Mouse (Mus musculus) liver, postnatal 0 days (tissue): ENCODE measurements around the gene Dtx3. TPM values are rescaled to one million over a fixed set of nuclear protein-coding genes. Genes with fewer than 3 reads are reported as not detected.
A peak's percentile ranks its signal among the peaks of the same experiment; 100 is the strongest.

Experiments used
- ATAC-seq: fragments of 200-750 bp; cut with Nextera tagmentation; 2 replicates; pipeline ENCODE4 v1.8.0; 2017; ENCODE audit warnings: mild to moderate bottlenecking, moderate library complexity
- DNase-seq: peaks from one replicate; pipeline ENCODE4 v3.0.0-alpha.2; 2016
- H3K27ac ChIP-seq: fragments of 300-500 bp; sonication (generic); 2 replicates; pipeline ENCODE4 v1.5.1; 2014; ENCODE audit warnings: antibody characterized with exemption, moderate library complexity, mild to moderate bottlenecking, low read depth
- H3K27me3 ChIP-seq: fragments of 300-500 bp; sonication (generic); 2 replicates; pipeline ENCODE4 v1.6.1; 2014; ENCODE audit warnings: low read length, control low read depth, mixed read lengths; ENCODE audit not compliant: insufficient read depth
- H3K36me3 ChIP-seq: fragments of 300-500 bp; sonication (generic); replicated peaks from 2 replicates; pipeline ENCODE4 v1.6.1; 2014; ENCODE audit warnings: mild to moderate bottlenecking, control low read depth, low read length, moderate library complexity, mixed read lengths; ENCODE audit not compliant: insufficient read depth
- H3K4me1 ChIP-seq: fragments of 300-500 bp; sonication (generic); 2 replicates; pipeline ENCODE4 v1.6.1; 2014; ENCODE audit warnings: antibody characterized with exemption, mild to moderate bottlenecking, control low read depth; ENCODE audit not compliant: insufficient read depth
- H3K4me2 ChIP-seq: fragments of 300-500 bp; sonication (generic); 2 replicates; pipeline ENCODE4 v1.6.1; 2014; ENCODE audit warnings: low read depth, mild to moderate bottlenecking, low read length, moderate library complexity, mixed read lengths
- H3K4me3 ChIP-seq: fragments of 300-500 bp; sonication (generic); 2 replicates; pipeline ENCODE4 v1.5.1; 2014; ENCODE audit warnings: low read depth, low read length
- H3K9ac ChIP-seq: fragments of 300-500 bp; sonication (generic); replicated peaks from 2 replicates; pipeline ENCODE4 v1.6.1; 2014; ENCODE audit warnings: mild to moderate bottlenecking, moderate library complexity
- H3K9me3 ChIP-seq: fragments of 300-500 bp; sonication (generic); 2 replicates; pipeline ENCODE4 v1.6.1; 2016; ENCODE audit warnings: mild to moderate bottlenecking, control low read depth, low read length, mixed read lengths
- CTCF ChIP-seq: sonication (generic); IDR thresholded peaks from 2 replicates; pipeline ENCODE4 v1.5.1; 2016; ENCODE audit warnings: antibody characterized with exemption, low read depth
- EP300 ChIP-seq: IDR thresholded peaks from 2 replicates; pipeline ENCODE4 v1.6.1; 2016; ENCODE audit warnings: antibody characterized with exemption, low read depth, mild to moderate bottlenecking
- WGBS: fragments of 180-500 bp; shearing (Covaris S2); extraction: QIAGEN DNeasy Blood & Tissue Kit; methylation state at CpG from one replicate; pipeline ENCODE4 v1.1.7; 2014; ENCODE audit not compliant: insufficient replicate concordance; 5-methylcytosine and 5-hydroxymethylcytosine counted together
- polyA plus RNA-seq: library from polyadenylated mRNA; unstranded; fragments of >200 nt; fragmentation: Nextera tagmentation; extraction: Ambion mirVana; gene quantifications from 2 replicates; pipeline ENCODE4 v1.2.1, GENCODE M21; 2015

Gene Dtx3
- polyA plus RNA-seq, 1 experiment from 2014 or later: 8.9 TPM

- H3K36me3 ChIP-seq: peaks cover 12% of the 10 kb centered on the region
- H3K27me3 ChIP-seq: 0 out of 2 replicates have a peak, but pooled peaks cover 3% of the 10 kb centered on the region
- DNase-seq: no peak
- H3K4me1 ChIP-seq: peaks cover 32% of the 10 kb centered on the region
- ATAC-seq: no peak
- 30% methylated on average over 15 of the region's 15 CpGs for whole genome bisulfite sequencing
- peak overlapping the region; percentile 95 for H3K27ac ChIP-seq
- peak overlapping the region; percentile 80 for H3K4me2 ChIP-seq
- H3K4me3 ChIP-seq: peak overlapping the region; percentile 66
- no peaks in the 10 kb centered on the region for H3K9me3 ChIP-seq
- H3K9ac ChIP-seq: peak overlapping the region; percentile 92; the same call in 1 of the 2 replicates
- TF ChIP-seq EP300: no peak
- no peak for TF ChIP-seq CTCF
Observed at GRCm38 (mm10) chr10:127166771-127167613, 28.5 kb downstream of the Dtx3 start.

GRCm38 (mm10) chr10:127166404-127166715 lies 29.2 kb downstream of the Dtx3 start:
- H3K27ac ChIP-seq: peak overlapping the region; percentile 95
- H3K4me1 ChIP-seq: peaks cover 32% of the 10 kb centered on the region
- H3K9me3 ChIP-seq: no peaks in the 10 kb centered on the region
- DNase-seq (no peak), ATAC-seq (no peak)
- peaks cover 8% of the 10 kb centered on the region for H3K36me3 ChIP-seq
- peak overlapping the region; percentile 80 for H3K4me2 ChIP-seq
- no peak for TF ChIP-seq EP300
- TF ChIP-seq CTCF: no peak
- WGBS: 12% methylated on average over 11 of the region's 11 CpGs
- peak overlapping the region; percentile 92 for H3K9ac ChIP-seq
- peak overlapping the region; percentile 66 for H3K4me3 ChIP-seq
- H3K27me3 ChIP-seq: 0 out of 2 replicates have a peak, but pooled peaks cover 3% of the 10 kb centered on the region

- peaks cover 29% of the 10 kb centered on the region for H3K4me1 ChIP-seq
- H3K27me3 ChIP-seq: 0 out of 2 replicates have a peak, but pooled peaks cover 3% of the 10 kb centered on the region
- H3K4me3 ChIP-seq: peak overlapping the region; percentile 66
- ATAC-seq (peak; percentile 51), DNase-seq (peak; percentile 67)
- peak overlapping the region; percentile 80 for H3K4me2 ChIP-seq
- WGBS: 1% methylated on average over 51 of the region's 56 CpGs
- H3K36me3 ChIP-seq: peaks cover 8% of the 10 kb centered on the region
- no peaks in the 10 kb centered on the region for H3K9me3 ChIP-seq
- peak overlapping the region; percentile 92 for H3K9ac ChIP-seq
- H3K27ac ChIP-seq: peak overlapping the region; percentile 95
- no peak for TF ChIP-seq CTCF
- no peak for TF ChIP-seq EP300
Observed at GRCm38 (mm10) chr10:127165654-127166403, 29.7 kb downstream of the Dtx3 start.

- Histone ChIP-seq H3K27ac (peak overlapping the region; percentile 95), H3K9me3 (no peaks in the 10 kb centered on the region), H3K27me3 (0 out of 2 replicates have a peak, but pooled peaks cover 3% of the 10 kb centered on the region), H3K36me3 (peaks cover 8% of the 10 kb centered on the region), H3K4me3 (peak overlapping the region; percentile 66), H3K4me1 (peaks cover 24% of the 10 kb centered on the region), H3K4me2 (peak overlapping the region; percentile 80), H3K9ac (peak overlapping the region; percentile 92)
- ATAC-seq (peak; percentile 32), DNase-seq (no peak)
- WGBS: 0% methylated on average over 27 of the region's 42 CpGs
- TF ChIP-seq EP300: no peak
- TF ChIP-seq CTCF: no peak
Observed at GRCm38 (mm10) chr10:127165354-127165653, 30.2 kb downstream of the Dtx3 start.

- peak; percentile 85 for DNase-seq
- peak; percentile 82 for ATAC-seq
- H3K36me3 ChIP-seq: peaks cover 8% of the 10 kb centered on the region
- 0 out of 2 replicates have a peak, but pooled peaks cover 3% of the 10 kb centered on the region for H3K27me3 ChIP-seq
- peaks cover 20% of the 10 kb centered on the region for H3K4me1 ChIP-seq
- peak within 1 kb of the TSS; percentile 92 for H3K9ac ChIP-seq
- 2% methylated on average over 45 of the region's 52 CpGs for WGBS
- TF ChIP-seq EP300 (no peak), CTCF (peak; percentile 91)
- peak within 1 kb of the TSS; percentile 80 for H3K4me2 ChIP-seq
- H3K9me3 ChIP-seq: no peaks in the 10 kb centered on the region
- peak within 1 kb of the TSS; percentile 66 for H3K4me3 ChIP-seq
- H3K27ac ChIP-seq: peak within 1 kb of the TSS; percentile 95
Observed at GRCm38 (mm10) chr10:127164631-127165353, 30.7 kb downstream of the Dtx3 start, which contains the start of gene B4galnt1. Gene B4galnt1 (plus strand): TSS chr10:127165225.
